Mouse (Mus musculus): ENCODE results near the gene Mmp11.

DNA sequence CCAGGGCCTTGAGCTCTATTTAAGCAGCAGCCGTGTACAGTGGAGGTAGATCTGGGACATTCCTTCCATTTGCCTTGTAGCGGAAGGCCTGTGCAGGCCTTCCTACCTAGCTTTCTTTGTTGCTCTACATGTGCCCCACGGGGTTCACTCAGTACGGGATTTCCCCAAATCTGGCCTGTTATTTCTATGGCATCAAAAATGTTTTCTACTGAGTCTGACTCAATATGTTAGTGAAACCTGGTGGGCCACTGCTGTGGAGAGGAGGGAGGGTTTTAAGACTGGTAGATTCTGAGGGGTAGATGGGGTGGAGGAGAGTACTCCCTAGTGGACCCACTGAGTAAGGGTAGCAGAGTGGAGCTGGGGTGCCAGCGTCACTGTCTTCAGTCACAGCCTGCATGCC, 40.6 kb downstream of the Mmp11 start:
- TF ChIP-seq CTCF (conservative IDR thresholded peaks at IDR 0.05 in 1 of 2, IDR thresholded peaks at IDR 0.05 in 1 of 2; ENCODE audit: low read depth in 2 of 2, low read length in 2 of 2): peak in 1 of 2 experiments; percentile 45; a peak in 2 of 4 replicates
- no peak for TF ChIP-seq POLR2A (IDR thresholded peaks at IDR 0.05; ENCODE audit: low read depth, low read length)
- TF ChIP-seq USF1 (IDR thresholded peaks at IDR 0.05; ENCODE audit: low read depth, low read length): no peak
- TF ChIP-seq ZNF384 (IDR thresholded peaks at IDR 0.05; ENCODE audit: low read depth, low read length): peak; percentile 36
- no peak for TF ChIP-seq SMC3 (IDR thresholded peaks at IDR 0.05; ENCODE audit: low read depth, low read length)
- no peak for TF ChIP-seq MAX (IDR thresholded peaks at IDR 0.05; ENCODE audit: low read length)
- no peak for TF ChIP-seq NRF1 (IDR thresholded peaks at IDR 0.05; ENCODE audit: low read depth, low read length)
- peak; percentile 78 for TF ChIP-seq EP300 (IDR thresholded peaks at IDR 0.05; ENCODE audit: low read length)
- peak; percentile 39; the same call in 1 of the 2 replicates for TF ChIP-seq RCOR1 (conservative IDR thresholded peaks at IDR 0.05; ENCODE audit: low read depth, low read length)
- peak; percentile 74 for TF ChIP-seq JUND (conservative IDR thresholded peaks at IDR 0.05; ENCODE audit: low read depth, low read length)
